In the genomic region with DNA sequence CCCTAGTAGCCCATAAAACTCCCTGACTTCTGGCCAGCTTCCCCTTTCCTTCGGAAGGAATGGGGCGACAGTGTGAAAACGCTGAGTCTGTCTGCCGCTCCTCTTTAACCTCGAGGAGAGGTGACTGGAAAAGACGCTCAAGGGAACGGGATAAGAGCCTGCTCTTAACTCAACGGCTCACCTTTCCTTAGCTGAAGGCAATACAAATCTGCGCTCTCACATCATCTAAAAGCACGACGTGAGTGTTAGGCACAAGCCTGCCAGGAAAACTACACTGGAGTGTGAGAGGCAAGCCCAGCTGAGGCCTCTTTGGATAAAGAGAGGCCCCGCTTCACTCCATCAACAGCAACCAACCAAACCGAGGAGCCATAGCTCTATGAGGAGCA, we compare ENCODE assay signal across 9 mouse cellular contexts. TPM values are rescaled to one million over a fixed set of nuclear protein-coding genes. Genes with fewer than 3 reads are reported as not detected.
DNase-seq lines count a peak whose midpoint lies in the region; ATAC-seq lines count a peak whose summit lies in the region.
"Had no signal": no experiment of that assay in that cellular context is flagged by ENCODE, and none has a peak within 500 bp of the region (broad histone marks: within the 10 kb centered on the region; RNA-seq: fewer than 3 reads in every experiment).

A gene (minus strand): TSS at position 315 of the 386 bp plus-strand sequence.

- peak within 1 kb of the TSS; percentile 62 for H3K4me3 ChIP-seq in kidney, embryonic 16.5 days (ENCODE audit: low read length)
- peak within 1 kb of the TSS; percentile 55 for H3K4me3 ChIP-seq in forebrain, embryonic 11.5 days (ENCODE audit: low read depth, low read length)
- peak within 1 kb of the TSS; percentile 71 for H3K4me3 ChIP-seq in hindbrain, embryonic 10.5 days
- peak within 1 kb of the TSS; percentile 59 for H3K4me3 ChIP-seq in midbrain, embryonic 12.5 days

- H3K9ac ChIP-seq in kidney, embryonic 16.5 days (replicated peaks; ENCODE audit: low read length) = peak within 1 kb of the TSS; percentile 79
- peak within 1 kb of the TSS; percentile 67 for H3K9ac ChIP-seq in forebrain, embryonic 11.5 days (ENCODE audit: low read length)
- peak within 1 kb of the TSS; percentile 70 for H3K9ac ChIP-seq in midbrain, embryonic 12.5 days (replicated peaks)

- no peaks in the 10 kb centered on the region for H3K36me3 ChIP-seq in kidney, embryonic 16.5 days (ENCODE audit: insufficient read depth, low read length)
- H3K36me3 ChIP-seq in forebrain, embryonic 11.5 days (ENCODE audit: control insufficient read depth, insufficient read depth, low read length) = no peaks in the 10 kb centered on the region
- no peaks in the 10 kb centered on the region for H3K36me3 ChIP-seq in hindbrain, embryonic 10.5 days
- H3K36me3 ChIP-seq in midbrain, embryonic 12.5 days = no peaks in the 10 kb centered on the region

- H3K9me3 ChIP-seq in kidney, embryonic 16.5 days (ENCODE audit: low read length) = no peaks in the 10 kb centered on the region
- no peaks in the 10 kb centered on the region for H3K9me3 ChIP-seq in forebrain, embryonic 11.5 days (ENCODE audit: control insufficient read depth, low read length)
- no peaks in the 10 kb centered on the region for H3K9me3 ChIP-seq in hindbrain, embryonic 10.5 days
- no peaks in the 10 kb centered on the region for H3K9me3 ChIP-seq in midbrain, embryonic 12.5 days

- peak; percentile 20; the same call in 1 of the 2 replicates for ATAC-seq in kidney, embryonic 16.5 days (ENCODE audit: low FRiP score, low TSS enrichment)
- peak; percentile 52 for ATAC-seq in forebrain, embryonic 11.5 days (replicated peaks; ENCODE audit: low FRiP score)
- ATAC-seq in midbrain, embryonic 12.5 days (ENCODE audit: low FRiP score, low read depth) = peak; percentile 28; the same call in 1 of the 2 replicates
- ATAC-seq in CD4-positive, CD25-positive, alpha-beta regulatory T cell, adult 4 months = no peak

- WGBS in kidney, embryonic 16.5 days = 4% methylated on average over 13 of the region's 13 CpGs
- WGBS in forebrain, embryonic 11.5 days = 2% methylated on average over 13 of the region's 13 CpGs
- WGBS in hindbrain, embryonic 10.5 days = 3% methylated on average over 13 of the region's 13 CpGs
- 3% methylated on average over 13 of the region's 13 CpGs for WGBS in midbrain, embryonic 12.5 days

- H3K27ac ChIP-seq in kidney, embryonic 16.5 days (ENCODE audit: low read length) = peak within 1 kb of the TSS; percentile 14
- no peak within 1 kb of the TSS for H3K27ac ChIP-seq in forebrain, embryonic 11.5 days (ENCODE audit: low read depth, low read length)
- peak within 1 kb of the TSS; percentile 89 for H3K27ac ChIP-seq in hindbrain, embryonic 10.5 days
- no peak within 1 kb of the TSS for H3K27ac ChIP-seq in midbrain, embryonic 12.5 days (replicated peaks)
- H3K27ac ChIP-seq: macrophage had no signal

- peaks cover 19% of the 10 kb centered on the region for H3K4me1 ChIP-seq in kidney, embryonic 16.5 days (ENCODE audit: insufficient read depth, low read length)
- H3K4me1 ChIP-seq in forebrain, embryonic 11.5 days (replicated peaks; ENCODE audit: control insufficient read depth, insufficient read depth, low read length) = peaks cover 16% of the 10 kb centered on the region
- peaks cover 44% of the 10 kb centered on the region for H3K4me1 ChIP-seq in hindbrain, embryonic 10.5 days (replicated peaks)
- peaks cover 23% of the 10 kb centered on the region for H3K4me1 ChIP-seq in midbrain, embryonic 12.5 days

- no peak for DNase-seq in kidney, adult 9 months
- no peak for DNase-seq in forebrain, embryonic 11.5 days (ENCODE audit: low spot score)
- no peak for DNase-seq in hindbrain, embryonic 10.5 days (ENCODE audit: low spot score)
- no peak for DNase-seq in right cerebral cortex, postnatal 4 days
- DNase-seq in layer of hippocampus, adult 9-10 months (ENCODE audit: low spot score) = no peak

- 0 out of 2 replicates have a peak, but pooled peaks cover 6% of the 10 kb centered on the region for H3K27me3 ChIP-seq in kidney, embryonic 16.5 days (ENCODE audit: insufficient read depth, low read length)
- H3K27me3 ChIP-seq in forebrain, embryonic 11.5 days (ENCODE audit: control insufficient read depth, insufficient read depth, low read length) = peaks cover 21% of the 10 kb centered on the region
- peaks cover 79% of the 10 kb centered on the region for H3K27me3 ChIP-seq in hindbrain, embryonic 10.5 days (ENCODE audit: insufficient read depth, poor library complexity, severe bottlenecking)
- peaks cover 68% of the 10 kb centered on the region for H3K27me3 ChIP-seq in midbrain, embryonic 12.5 days

- H3K4me2 ChIP-seq in kidney, embryonic 16.5 days (replicated peaks; ENCODE audit: low read depth, low read length) = peak within 1 kb of the TSS; percentile 97
- peak within 1 kb of the TSS; percentile 91 for H3K4me2 ChIP-seq in forebrain, embryonic 11.5 days (ENCODE audit: low read depth, low read length, severe bottlenecking)
- peak within 1 kb of the TSS; percentile 99 for H3K4me2 ChIP-seq in midbrain, embryonic 12.5 days (replicated peaks)

RNA-seq across cellular contexts. Expression of the gene that starts here (rescaled TPM):
- polyA plus RNA-seq in kidney, embryonic 16.5 days (2015; fragmentation: Nextera tagmentation; extraction: Ambion mirVana) = 9.5 and 10.9 TPM in 2 replicates
- polyA plus RNA-seq in forebrain, embryonic 11.5 days (2014; fragmentation: Nextera tagmentation; extraction: Ambion mirVana) = 3.5 and 4.3 TPM in 2 replicates
- polyA plus RNA-seq in hindbrain, embryonic 10.5 days (2016; fragmentation: Nextera tagmentation; extraction: Ambion mirVana) = 2.8 and 5.2 TPM in 2 replicates
- 5.4 and 7.0 TPM in 2 replicates for polyA plus RNA-seq in midbrain, embryonic 12.5 days (2016; fragmentation: Nextera tagmentation; extraction: Ambion mirVana)
- 1 to 10 TPM; 2.0 to 5.2 TPM for polyA plus RNA-seq in CD4-positive, CD25-positive, alpha-beta regulatory T cell, adult 4 months (2017; shearing (Covaris generic))

Comparison
In these comparisons a context has a peak if more than half of its experiments do, and no peak if none do; other contexts are left out.
1. H3K27ac ChIP-seq: peak in kidney, embryonic 16.5 days (single experiment) and hindbrain, embryonic 10.5 days (single experiment); none in forebrain, embryonic 11.5 days (single experiment) and midbrain, embryonic 12.5 days (single experiment).
2. Peak in every context shown above with its lines, with median percentiles within 50 percentile points of each other: H3K4me2 ChIP-seq, H3K4me3 ChIP-seq and H3K9ac ChIP-seq.